Mouse (Mus musculus) monocyte, adult 2 months (primary cell): Measurements from ENCODE around the gene Tceanc2.
"Not testable (repeated sequence)": the region's sequence is repeated elsewhere in the genome, so short reads cannot be mapped to it uniquely, and the experiment has no call there.

ENCODE experiments used
- DNase-seq, 2 experiments: peaks; one replicate each; pipeline ENCODE4 v3.0.0; 2022; ENCODE audit warnings: low spot score in 2 of 2, low read depth in 1 of 2

The Tceanc2 gene

GRCm38 (mm10) chr4:107127901-107128669, 50.8 kb downstream of the Tceanc2 start:
- no peak for DNase-seq

GRCm38 (mm10) chr4:107126891-107127524, 51.9 kb downstream of the Tceanc2 start:
- no peak for DNase-seq

GRCm38 (mm10) chr4:107126389-107126788, 52.5 kb downstream of the Tceanc2 start:
- no peak for DNase-seq

GRCm38 (mm10) chr4:107125101-107125500, 53.8 kb downstream of the Tceanc2 start:
- DNase-seq: no peak

- no peak for DNase-seq
Observed at GRCm38 (mm10) chr4:107124376-107124775, 54.5 kb downstream of the Tceanc2 start.

GRCm38 (mm10) chr4:107121165-107121943, 57.6 kb downstream of the Tceanc2 start:
- DNase-seq: no peak

- DNase-seq: no peak
Observed at GRCm38 (mm10) chr4:107120676-107121075, 58.2 kb downstream of the Tceanc2 start.

- DNase-seq: no peak
Observed at GRCm38 (mm10) chr4:107119056-107119455, 59.9 kb downstream of the Tceanc2 start.

GRCm38 (mm10) chr4:107117741-107118385, 61.1 kb downstream of the Tceanc2 start:
- DNase-seq: no peak

GRCm38 (mm10) chr4:107114278-107114677, 64.6 kb downstream of the Tceanc2 start:
- no peak for DNase-seq

GRCm38 (mm10) chr4:107109181-107109580, 69.7 kb downstream of the Tceanc2 start:
- DNase-seq: not testable (repeated sequence)

- no peak for DNase-seq
Observed at GRCm38 (mm10) chr4:107108291-107108731, 70.6 kb downstream of the Tceanc2 start.

GRCm38 (mm10) chr4:107106777-107107176, 72.1 kb downstream of the Tceanc2 start:
- no peak for DNase-seq

- no peak for DNase-seq
Observed at GRCm38 (mm10) chr4:107102220-107102619, 76.7 kb downstream of the Tceanc2 start.

- DNase-seq: no peak
Observed at GRCm38 (mm10) chr4:107098791-107099525, 80.0 kb downstream of the Tceanc2 start.

- DNase-seq: no peak
Observed at GRCm38 (mm10) chr4:107098375-107098774, 80.5 kb downstream of the Tceanc2 start.

GRCm38 (mm10) chr4:107097871-107098270, 81.0 kb downstream of the Tceanc2 start:
- DNase-seq: no peak

GRCm38 (mm10) chr4:107096841-107097373, 82.0 kb downstream of the Tceanc2 start, which contains the start of gene Cdcp2:
TSS of gene Cdcp2 (plus strand) at chr4:107096891.
- DNase-seq: no peak

- DNase-seq: no peak
Observed at GRCm38 (mm10) chr4:107096043-107096442, 82.9 kb downstream of the Tceanc2 start.

- DNase-seq: no peak
Observed at GRCm38 (mm10) chr4:107094484-107095187, 84.3 kb downstream of the Tceanc2 start.
